In the genomic region with DNA sequence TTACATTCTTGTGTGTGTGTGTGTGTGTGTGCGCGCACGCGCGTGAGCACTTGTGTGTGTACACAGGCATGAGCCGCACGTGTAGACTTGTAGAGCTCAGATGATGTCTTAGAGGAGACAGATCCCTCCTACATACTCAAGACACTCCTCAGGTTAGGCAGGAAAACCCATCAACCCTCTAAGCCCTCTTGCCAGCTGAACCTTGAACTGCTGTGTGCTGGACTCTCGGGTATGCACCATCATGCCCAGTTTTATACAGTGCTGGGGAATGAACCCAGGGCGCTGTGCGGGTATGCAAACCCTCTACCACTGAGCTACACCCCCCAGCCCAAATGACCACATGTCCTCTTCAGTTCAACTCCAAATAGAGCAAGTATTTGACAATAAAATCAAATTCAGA, we compare ENCODE assay signal across 32 mouse cellular contexts. TPM values are rescaled to one million over a fixed set of nuclear protein-coding genes. Genes with fewer than 3 reads are reported as not detected.
A peak's percentile ranks its signal among the peaks of the same experiment; 100 is the strongest.
DNase-seq lines count a peak whose midpoint lies in the region; ATAC-seq and TF ChIP-seq lines count a peak whose summit lies in the region.
"Had no signal": no experiment of that assay in that cellular context is flagged by ENCODE, and none has a peak within 500 bp of the region (broad histone marks: within the 10 kb centered on the region; RNA-seq: fewer than 3 reads in every experiment).

No protein-coding gene starts in this region.

- WGBS in intestine, postnatal 0 days: 86% methylated on average over 10 of the region's 10 CpGs
- WGBS in intestine, embryonic 15.5 days: 96% methylated on average over 10 of the region's 10 CpGs
- WGBS in kidney, embryonic 14.5 days: 98% methylated on average over 10 of the region's 10 CpGs
- WGBS in kidney, embryonic 16.5 days: 95% methylated on average over 10 of the region's 10 CpGs

- peak; percentile 54 to 56 for DNase-seq in kidney, adult 8-10 months
- peak; percentile 45 to 65 for DNase-seq in kidney, postnatal 25 days
- DNase-seq: adrenal gland, adult 8-10 months; adrenal gland, postnatal 25 days; B cell, adult 2 months; cerebellum, adult 18-20 months; cerebellum, adult 9-10 months; cerebellum, postnatal 14 days; gastrocnemius, adult 2 months; gastrocnemius, postnatal 14 days; heart, adult 11 months had no signal

- ATAC-seq in intestine, postnatal 0 days: no peak
- ATAC-seq in intestine, embryonic 15.5 days: no peak
- ATAC-seq in kidney, embryonic 14.5 days (ENCODE audit: low FRiP score, low TSS enrichment): no peak
- ATAC-seq in kidney, embryonic 16.5 days (ENCODE audit: low FRiP score, low TSS enrichment): no peak
- no peak for ATAC-seq in erythroid progenitor cell, adult 5-6 weeks (replicated peaks; ENCODE audit: low FRiP score, poor library complexity, severe bottlenecking)
- ATAC-seq: activated CD4-positive, CD25-positive, alpha-beta regulatory T cell, adult 4 months; forebrain, embryonic 15.5 days had no signal

- TF ChIP-seq CTCF in intestine, postnatal 0 days (IDR thresholded peaks at IDR 0.05; ENCODE audit: low read depth): no peak

- no peak overlapping the region for H3K4me3 ChIP-seq in intestine, postnatal 0 days (ENCODE audit: low read depth, low read length)
- no peak overlapping the region for H3K4me3 ChIP-seq in intestine, embryonic 15.5 days (replicated peaks)
- no peak overlapping the region for H3K4me3 ChIP-seq in kidney, embryonic 14.5 days (ENCODE audit: low read length)
- no peak overlapping the region for H3K4me3 ChIP-seq in kidney, embryonic 16.5 days (ENCODE audit: low read length)
- H3K4me3 ChIP-seq: forebrain, embryonic 12.5 days; forebrain, embryonic 15.5 days; gastrocnemius, adult 2 months; hindbrain, embryonic 12.5 days; hindbrain, embryonic 15.5 days had no signal

- H3K27me3 ChIP-seq in intestine, postnatal 0 days (replicated peaks; ENCODE audit: control insufficient read depth, insufficient read depth, low read length): no peaks in the 10 kb centered on the region
- no peaks in the 10 kb centered on the region for H3K27me3 ChIP-seq in intestine, embryonic 15.5 days (replicated peaks)
- no peaks in the 10 kb centered on the region for H3K27me3 ChIP-seq in kidney, embryonic 14.5 days (ENCODE audit: control insufficient read depth, insufficient read depth, low read length)
- H3K27me3 ChIP-seq in kidney, embryonic 16.5 days (ENCODE audit: insufficient read depth, low read length): no peaks in the 10 kb centered on the region
- H3K27me3 ChIP-seq: CH12.LX; forebrain, embryonic 12.5 days; forebrain, embryonic 15.5 days; hindbrain, embryonic 12.5 days; hindbrain, embryonic 15.5 days had no signal

- 0 out of 2 replicates have a peak, but pooled peaks cover 11% of the 10 kb centered on the region for H3K4me1 ChIP-seq in intestine, postnatal 0 days (replicated peaks; ENCODE audit: control insufficient read depth, insufficient read depth, low read length)
- H3K4me1 ChIP-seq in intestine, embryonic 15.5 days (replicated peaks): peaks cover 14% of the 10 kb centered on the region
- H3K4me1 ChIP-seq in kidney, embryonic 14.5 days (ENCODE audit: control insufficient read depth, insufficient read depth, low read length): 0 out of 2 replicates have a peak, but pooled peaks cover 7% of the 10 kb centered on the region
- peaks cover 14% of the 10 kb centered on the region for H3K4me1 ChIP-seq in kidney, embryonic 16.5 days (ENCODE audit: insufficient read depth, low read length)
- H3K4me1 ChIP-seq: forebrain, embryonic 12.5 days; forebrain, embryonic 15.5 days; hindbrain, embryonic 12.5 days had no signal

- peaks cover 15% of the 10 kb centered on the region; the same call in 1 of the 2 replicates for H3K36me3 ChIP-seq in intestine, postnatal 0 days (ENCODE audit: control insufficient read depth, insufficient read depth)
- 0 out of 2 replicates have a peak, but pooled peaks cover 2% of the 10 kb centered on the region for H3K36me3 ChIP-seq in intestine, embryonic 15.5 days
- H3K36me3 ChIP-seq in kidney, embryonic 14.5 days (ENCODE audit: control insufficient read depth, insufficient read depth, low read length): peaks cover 24% of the 10 kb centered on the region; the same call in 1 of the 2 replicates
- H3K36me3 ChIP-seq in kidney, embryonic 16.5 days (ENCODE audit: insufficient read depth, low read length): peaks cover 30% of the 10 kb centered on the region
- H3K36me3 ChIP-seq: forebrain, embryonic 12.5 days; forebrain, embryonic 15.5 days had no signal

- no peaks in the 10 kb centered on the region for H3K9me3 ChIP-seq in intestine, postnatal 0 days (ENCODE audit: control insufficient read depth)
- no peaks in the 10 kb centered on the region for H3K9me3 ChIP-seq in intestine, embryonic 15.5 days
- no peaks in the 10 kb centered on the region for H3K9me3 ChIP-seq in kidney, embryonic 14.5 days (ENCODE audit: control insufficient read depth, low read length)
- no peaks in the 10 kb centered on the region for H3K9me3 ChIP-seq in kidney, embryonic 16.5 days (ENCODE audit: low read length)
- H3K9me3 ChIP-seq: forebrain, embryonic 12.5 days; forebrain, embryonic 15.5 days; hindbrain, embryonic 12.5 days; hindbrain, embryonic 15.5 days had no signal

- H3K27ac ChIP-seq in intestine, postnatal 0 days (ENCODE audit: low read depth, low read length): peak overlapping the region; percentile 78
- H3K27ac ChIP-seq in intestine, embryonic 15.5 days: no peak overlapping the region
- no peak overlapping the region for H3K27ac ChIP-seq in kidney, embryonic 14.5 days (ENCODE audit: low read depth, low read length)
- H3K27ac ChIP-seq in kidney, embryonic 16.5 days (ENCODE audit: low read length): no peak overlapping the region
- H3K27ac ChIP-seq: forebrain, embryonic 12.5 days; forebrain, embryonic 15.5 days; gastrocnemius, adult 2 months; hindbrain, embryonic 12.5 days; hindbrain, embryonic 15.5 days had no signal

- no peak overlapping the region for H3K9ac ChIP-seq in intestine, postnatal 0 days (ENCODE audit: low read depth, low read length)
- no peak overlapping the region for H3K9ac ChIP-seq in intestine, embryonic 15.5 days
- no peak overlapping the region for H3K9ac ChIP-seq in kidney, embryonic 14.5 days (ENCODE audit: low read depth, low read length)
- no peak overlapping the region for H3K9ac ChIP-seq in kidney, embryonic 16.5 days (replicated peaks; ENCODE audit: low read length)
- H3K9ac ChIP-seq: forebrain, embryonic 12.5 days; forebrain, embryonic 15.5 days; hindbrain, embryonic 12.5 days; hindbrain, embryonic 15.5 days had no signal

- H3K4me2 ChIP-seq in intestine, postnatal 0 days (replicated peaks; ENCODE audit: low read depth): no peak overlapping the region
- no peak overlapping the region for H3K4me2 ChIP-seq in intestine, embryonic 15.5 days (replicated peaks)
- no peak overlapping the region for H3K4me2 ChIP-seq in kidney, embryonic 14.5 days (replicated peaks; ENCODE audit: low read depth, low read length)
- H3K4me2 ChIP-seq in kidney, embryonic 16.5 days (replicated peaks; ENCODE audit: low read depth, low read length): no peak overlapping the region
- H3K4me2 ChIP-seq: forebrain, embryonic 12.5 days; forebrain, embryonic 15.5 days; heart, embryonic 11.5 days; hindbrain, embryonic 12.5 days; hindbrain, embryonic 15.5 days had no signal

RNA-seq across cellular contexts. Expression of gene Crtap, which starts 5.3 kb away (rescaled TPM):
- 57.3 and 58.3 TPM in 2 replicates for polyA plus RNA-seq in intestine, postnatal 0 days (2015; fragmentation: Nextera tagmentation; extraction: Ambion mirVana)
- 107 and 110 TPM in 2 replicates for polyA plus RNA-seq in intestine, embryonic 15.5 days (2015; fragmentation: Nextera tagmentation; extraction: Ambion mirVana)
- 113 and 125 TPM in 2 replicates for polyA plus RNA-seq in kidney, embryonic 14.5 days (2014; fragmentation: Nextera tagmentation; extraction: Ambion mirVana)
- 139 and 148 TPM in 2 replicates for polyA plus RNA-seq in kidney, embryonic 16.5 days (2015; fragmentation: Nextera tagmentation; extraction: Ambion mirVana)
- total RNA-seq in erythroid progenitor cell, adult 5-6 weeks (2015; ENCODE audit: low replicate concordance): 10.1 and 12.6 TPM in 2 replicates
- 1.7 and 3.5 TPM in 2 replicates for total RNA-seq in erythroid progenitor cell, adult 5-6 weeks (2017; ENCODE audit: low replicate concordance)

RNA-seq across cellular contexts. Expression of gene Glb1, which starts 15.7 kb away (rescaled TPM):
- 491 and 524 TPM in 2 replicates for polyA plus RNA-seq in intestine, postnatal 0 days (2015; fragmentation: Nextera tagmentation; extraction: Ambion mirVana)
- polyA plus RNA-seq in intestine, embryonic 15.5 days (2015; fragmentation: Nextera tagmentation; extraction: Ambion mirVana): 157 and 179 TPM in 2 replicates
- polyA plus RNA-seq in kidney, embryonic 14.5 days (2014; fragmentation: Nextera tagmentation; extraction: Ambion mirVana): 30.9 and 49.6 TPM in 2 replicates
- polyA plus RNA-seq in kidney, embryonic 16.5 days (2015; fragmentation: Nextera tagmentation; extraction: Ambion mirVana): 77.6 and 81.0 TPM in 2 replicates
- 7.6 and 8.8 TPM in 2 replicates for total RNA-seq in erythroid progenitor cell, adult 5-6 weeks (2015; ENCODE audit: low replicate concordance)
- 2.3 and 3.3 TPM in 2 replicates for total RNA-seq in erythroid progenitor cell, adult 5-6 weeks (2017; ENCODE audit: low replicate concordance)

RNA-seq across cellular contexts. Expression of gene Tmppe, which starts 15.7 kb away (rescaled TPM):
- polyA plus RNA-seq in intestine, postnatal 0 days (2015; fragmentation: Nextera tagmentation; extraction: Ambion mirVana): 25.7 and 30.0 TPM in 2 replicates
- 18.3 and 22.1 TPM in 2 replicates for polyA plus RNA-seq in intestine, embryonic 15.5 days (2015; fragmentation: Nextera tagmentation; extraction: Ambion mirVana)
- 3.7 and 4.1 TPM in 2 replicates for polyA plus RNA-seq in kidney, embryonic 14.5 days (2014; fragmentation: Nextera tagmentation; extraction: Ambion mirVana)
- 15.3 and 15.9 TPM in 2 replicates for polyA plus RNA-seq in kidney, embryonic 16.5 days (2015; fragmentation: Nextera tagmentation; extraction: Ambion mirVana)
- total RNA-seq in erythroid progenitor cell, adult 5-6 weeks (2015; ENCODE audit: low replicate concordance): not detected in 2 replicates
- total RNA-seq in erythroid progenitor cell, adult 5-6 weeks (2017; ENCODE audit: low replicate concordance): 2.3 TPM in 2 replicates

RNA-seq across cellular contexts. Expression of gene Bcl2a1c, which starts 55.2 kb away (rescaled TPM):
- not detected in 2 replicates for polyA plus RNA-seq in intestine, postnatal 0 days (2015; fragmentation: Nextera tagmentation; extraction: Ambion mirVana)
- polyA plus RNA-seq in intestine, embryonic 15.5 days (2015; fragmentation: Nextera tagmentation; extraction: Ambion mirVana): not detected in 2 replicates
- not detected in 2 replicates for polyA plus RNA-seq in kidney, embryonic 14.5 days (2014; fragmentation: Nextera tagmentation; extraction: Ambion mirVana)
- not detected in 2 replicates for polyA plus RNA-seq in kidney, embryonic 16.5 days (2015; fragmentation: Nextera tagmentation; extraction: Ambion mirVana)
- not detected in 2 replicates for total RNA-seq in erythroid progenitor cell, adult 5-6 weeks (2015; ENCODE audit: low replicate concordance)
- total RNA-seq in erythroid progenitor cell, adult 5-6 weeks (2017; ENCODE audit: low replicate concordance): not detected in 2 replicates
- total RNA-seq: adrenal gland, adult 8-10 months; adrenal gland, postnatal 25 days; gastrocnemius, adult 2 months; gastrocnemius, postnatal 14 days; gastrocnemius, postnatal 4 days; heart, adult 8-10 months; heart, postnatal 25 days; hematopoietic stem cell, adult 5-6 weeks had no signal
- polyA plus RNA-seq: brain, embryonic 14.5 days; embryonic facial prominence, embryonic 11.5 days; embryonic facial prominence, embryonic 14.5 days; forebrain, embryonic 12.5 days; forebrain, embryonic 15.5 days; heart, embryonic 11.5 days; heart, embryonic 14.5 days; heart, postnatal 0 days; hindbrain, embryonic 12.5 days; hindbrain, embryonic 15.5 days had no signal
